Mouse (Mus musculus): ENCODE results near the gene Pkp4.

GRCm38 (mm10) chr2:59383852-59384776 lies 223.5 kb downstream of the Pkp4 start:
- no peak for TF ChIP-seq EP300 (IDR thresholded peaks at IDR 0.05)
- no peak for TF ChIP-seq CTCF (IDR thresholded peaks at IDR 0.05)
